Mouse (Mus musculus) cortical plate, adult 2 months (tissue): ENCODE measurements around the gene Ltf.

Source experiments
- CTCF ChIP-seq: fragments of 200-500 bp; IDR thresholded peaks from 2 replicates; pipeline ENCODE4 v1.5.1; 2011; ENCODE audit warnings: mild to moderate bottlenecking, control low read depth, low read length; ENCODE audit not compliant: insufficient read depth; ENCODE audit errors: extremely low read depth
- POLR2A ChIP-seq: fragments of 200-500 bp; IDR thresholded peaks from 2 replicates; pipeline ENCODE4 v1.6.1; 2011; ENCODE audit warnings: mild to moderate bottlenecking, low read length, control low read depth; ENCODE audit not compliant: insufficient read depth; ENCODE audit errors: extremely low read depth

GRCm38 (mm10) chr9:111011550-111011949, 7.5 kb upstream of the Ltf start:
- TF ChIP-seq POLR2A (no peak), CTCF (no peak)
